ENCODE assay signal across 20 mouse cellular contexts in the genomic region with DNA sequence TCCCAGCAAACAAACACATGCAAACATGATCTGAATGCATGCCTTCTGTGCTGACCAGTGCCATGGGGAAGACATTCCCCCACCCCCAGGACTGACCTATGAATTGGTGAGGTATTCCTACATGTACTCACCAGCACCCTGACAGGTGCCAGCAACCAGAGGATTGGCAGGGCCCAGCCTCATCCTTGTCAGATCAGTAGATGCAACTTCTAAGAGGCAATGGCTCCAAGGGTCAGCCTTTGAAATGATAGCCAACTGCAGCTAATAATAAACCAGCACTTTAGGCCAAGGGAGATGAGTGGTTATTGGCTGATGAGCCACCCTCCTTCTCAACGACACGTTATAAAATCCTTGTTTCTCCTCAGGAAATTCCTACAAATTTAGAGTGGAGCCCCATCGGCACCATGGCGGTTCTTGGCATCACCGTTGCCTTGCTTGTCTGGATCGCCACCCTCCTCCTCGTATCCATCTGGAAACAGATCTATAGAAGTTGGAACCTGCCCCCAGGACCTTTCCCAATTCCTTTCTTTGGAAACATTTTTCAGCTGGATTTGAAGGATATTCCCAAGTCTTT. TPM values are rescaled to one million over a fixed set of nuclear protein-coding genes. Genes with fewer than 3 reads are reported as not detected.
A peak's percentile ranks its signal among the peaks of the same experiment; 100 is the strongest.
DNase-seq lines count a peak whose midpoint lies in the region; ATAC-seq and TF ChIP-seq lines count a peak whose summit lies in the region.
"Had no signal": no experiment of that assay in that cellular context is flagged by ENCODE, and none has a peak within 500 bp of the region (broad histone marks: within the 10 kb centered on the region; RNA-seq: fewer than 3 reads in every experiment).

A gene (plus strand): TSS at position 293 of the 574 bp plus-strand sequence.

- TF ChIP-seq EP300 in lung, postnatal 0 days (IDR thresholded peaks at IDR 0.05): no peak

- ATAC-seq in lung, postnatal 0 days: no peak
- ATAC-seq: forebrain, embryonic 15.5 days; midbrain, embryonic 13.5 days had no signal

- no peaks in the 10 kb centered on the region for H3K36me3 ChIP-seq in lung, postnatal 0 days (ENCODE audit: insufficient read depth, low read length)
- H3K36me3 ChIP-seq: embryonic facial prominence, embryonic 10.5 days; forebrain, embryonic 15.5 days; hindbrain, embryonic 13.5 days; limb, embryonic 12.5 days; midbrain, embryonic 13.5 days; neural tube, embryonic 15.5 days had no signal

- H3K4me2 ChIP-seq in lung, postnatal 0 days (replicated peaks; ENCODE audit: low read depth, low read length): no peak within 1 kb of the TSS
- H3K4me2 ChIP-seq: forebrain, embryonic 15.5 days; hindbrain, embryonic 13.5 days; limb, embryonic 12.5 days; midbrain, embryonic 13.5 days; neural tube, embryonic 15.5 days had no signal

- WGBS in lung, postnatal 0 days: 78% methylated on average over 7 of the region's 7 CpGs
- 74% methylated on average over 7 of the region's 7 CpGs for WGBS in bone marrow, adult 2 months

- no peaks in the 10 kb centered on the region for H3K27me3 ChIP-seq in lung, postnatal 0 days (replicated peaks; ENCODE audit: insufficient read depth, low read length)
- H3K27me3 ChIP-seq: forebrain, embryonic 15.5 days; hindbrain, embryonic 13.5 days; limb, embryonic 12.5 days; midbrain, embryonic 13.5 days; neural tube, embryonic 15.5 days had no signal

- TF ChIP-seq CTCF in lung, postnatal 0 days (IDR thresholded peaks at IDR 0.05): no peak
- TF ChIP-seq CTCF in bone marrow, adult 2 months (IDR thresholded peaks at IDR 0.05; ENCODE audit: control insufficient read depth, insufficient read depth, low read length): no peak

- no peak within 1 kb of the TSS for H3K9ac ChIP-seq in lung, postnatal 0 days (replicated peaks; ENCODE audit: low read depth)
- H3K9ac ChIP-seq: forebrain, embryonic 15.5 days; hindbrain, embryonic 13.5 days; limb, embryonic 12.5 days; midbrain, embryonic 13.5 days; neural tube, embryonic 15.5 days had no signal

- H3K4me3 ChIP-seq in lung, postnatal 0 days (ENCODE audit: low read depth, low read length): no peak within 1 kb of the TSS
- no peak within 1 kb of the TSS for H3K4me3 ChIP-seq in bone marrow, adult 2 months (replicated peaks; ENCODE audit: control insufficient read depth, low read depth, low read length)
- H3K4me3 ChIP-seq: embryonic facial prominence, embryonic 10.5 days; forebrain, embryonic 15.5 days; hindbrain, embryonic 13.5 days; limb, embryonic 12.5 days; midbrain, embryonic 13.5 days; myocyte; neural tube, embryonic 15.5 days had no signal

- TF ChIP-seq POLR2A in bone marrow, adult 2 months (IDR thresholded peaks at IDR 0.05; ENCODE audit: borderline replicate concordance, control insufficient read depth, low read depth, low read length): no peak

- no peak within 1 kb of the TSS for H3K27ac ChIP-seq in lung, postnatal 0 days (ENCODE audit: low read length)
- H3K27ac ChIP-seq in bone marrow, adult 2 months (ENCODE audit: control insufficient read depth, insufficient read depth, low read depth, low read length, poor library complexity): no peak within 1 kb of the TSS
- H3K27ac ChIP-seq: embryonic facial prominence, embryonic 10.5 days; forebrain, embryonic 15.5 days; hindbrain, embryonic 13.5 days; limb, embryonic 12.5 days; midbrain, embryonic 13.5 days; neural tube, embryonic 15.5 days had no signal

- H3K9me3 ChIP-seq in lung, postnatal 0 days (ENCODE audit: low read length): no peaks in the 10 kb centered on the region
- H3K9me3 ChIP-seq: embryonic facial prominence, embryonic 10.5 days; forebrain, embryonic 15.5 days; hindbrain, embryonic 13.5 days; limb, embryonic 12.5 days; midbrain, embryonic 13.5 days; neural tube, embryonic 15.5 days had no signal

- peak; percentile 84 for DNase-seq in kidney, adult 11 months
- DNase-seq in kidney, postnatal 4 days: no peak
- peak; percentile 6 for DNase-seq in lung, postnatal 36 days
- no peak for DNase-seq in lung, postnatal 0 days (ENCODE audit: low spot score)
- peak; percentile 7 for DNase-seq in skeletal muscle tissue, adult 2 months (ENCODE audit: low read depth, low spot score)
- no peak for DNase-seq in right cerebral cortex, postnatal 14 days
- DNase-seq: B cell, adult 2 months; cerebellum, adult 18-20 months; heart, postnatal 10 days; layer of hippocampus, adult 9-11 months; right cerebral cortex, postnatal 4 days had no signal

- no peaks in the 10 kb centered on the region for H3K4me1 ChIP-seq in lung, postnatal 0 days (ENCODE audit: insufficient read depth, low read depth, low read length)
- H3K4me1 ChIP-seq in bone marrow, adult 2 months (ENCODE audit: control insufficient read depth, insufficient read depth, low read length): no peaks in the 10 kb centered on the region
- H3K4me1 ChIP-seq: embryonic facial prominence, embryonic 10.5 days; forebrain, embryonic 15.5 days; hindbrain, embryonic 13.5 days; limb, embryonic 12.5 days; midbrain, embryonic 13.5 days; neural tube, embryonic 15.5 days had no signal

RNA-seq across cellular contexts. Expression of the gene that starts here (rescaled TPM):
- polyA plus RNA-seq in lung, postnatal 0 days (2015; fragmentation: Nextera tagmentation; extraction: Ambion mirVana): 1.5 and 1.9 TPM in 2 replicates
- 3.9 and 21.1 TPM in 2 replicates for polyA plus RNA-seq in bone marrow, adult 2 months (2011; ENCODE audit: insufficient read depth, insufficient read length, low replicate concordance, missing spikeins)
- polyA plus RNA-seq: embryonic facial prominence, embryonic 10.5 days; forebrain, embryonic 15.5 days; hindbrain, embryonic 13.5 days; intestine, embryonic 14.5 days; limb, embryonic 12.5 days; midbrain, embryonic 13.5 days; myocyte; neural tube, embryonic 15.5 days had no signal

Comparison
In these comparisons a context has a peak if more than half of its experiments do, and no peak if none do; other contexts are left out.
1. DNase-seq: peak in kidney, adult 11 months (single experiment), lung, postnatal 36 days (single experiment) and skeletal muscle tissue, adult 2 months (single experiment); none in kidney, postnatal 4 days (0 of 2), lung, postnatal 0 days (single experiment) and right cerebral cortex, postnatal 14 days (single experiment).